Mouse (Mus musculus): ENCODE data around the gene Plekhm2. TPM values are rescaled to one million over a fixed set of nuclear protein-coding genes. Genes with fewer than 3 reads are reported as not detected.

Gene Plekhm2
- total and polyA plus RNA-seq, 3 experiments = 6.5 to 15.4 TPM; not detected in 1

DNA sequence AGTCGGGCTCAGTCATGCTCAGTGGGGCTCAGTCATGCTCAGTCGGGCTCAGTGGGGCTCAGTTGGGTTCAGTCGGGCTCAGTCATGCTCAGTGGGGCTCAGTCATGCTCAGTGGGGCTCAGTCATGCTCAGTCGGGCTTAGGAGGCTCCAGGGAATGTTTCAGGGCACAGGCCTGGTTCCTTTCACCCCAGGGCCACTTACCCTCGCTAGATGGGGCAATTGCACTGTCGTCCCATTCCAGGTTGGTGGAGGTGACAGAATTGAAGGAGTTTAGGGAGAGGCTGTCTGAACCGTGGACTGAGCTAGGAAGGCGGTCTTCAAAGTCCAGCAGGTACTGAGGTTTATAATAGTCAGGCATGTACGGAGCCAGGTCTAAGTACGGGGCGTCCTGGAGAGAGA lies 25.2 kb downstream of the Plekhm2 start:
- Histone ChIP-seq H3K9me3 (replicated peaks; ENCODE audit: insufficient read depth, low read length) (no peaks in the 10 kb centered on the region), H3K79me2 (ENCODE audit: control insufficient read depth, insufficient read depth, low read length, poor library complexity) (no peaks in the 10 kb centered on the region), H3K9ac (ENCODE audit: control insufficient read depth, low read depth, low read length, poor library complexity, severe bottlenecking) (no peak overlapping the region), H3K27ac (ENCODE audit: control insufficient read depth, low read depth, low read length) (no peak overlapping the region), H3K36me3 (ENCODE audit: control insufficient read depth in 1 of 2, insufficient read depth in 2 of 2, low read length in 2 of 2) (no peaks in the 10 kb centered on the region; a peak in 1 of 4 replicates), H3K4me3 (ENCODE audit: control insufficient read depth in 1 of 2, insufficient read depth in 1 of 2, low read depth in 2 of 2, low read length in 2 of 2) (no peak overlapping the region), H3K27me3 (ENCODE audit: control insufficient read depth in 1 of 2, insufficient read depth in 2 of 2, low read length in 2 of 2) (no peaks in the 10 kb centered on the region), H3K4me1 (ENCODE audit: control insufficient read depth in 1 of 2, insufficient read depth in 2 of 2, low read length in 2 of 2) (no peaks in the 10 kb centered on the region)
- no peak for DNase-seq (ENCODE audit: low read depth, low spot score)
- no peak for TF ChIP-seq MYC (IDR thresholded peaks at IDR 0.05; ENCODE audit: low read depth, low read length)
- TF ChIP-seq MXI1 (IDR thresholded peaks at IDR 0.05; ENCODE audit: low read depth, low read length) = no peak
- TF ChIP-seq MEF2A (IDR thresholded peaks at IDR 0.05; ENCODE audit: extremely low read depth, insufficient replicate concordance, low read depth, low read length, poor library complexity, severe bottlenecking) = no peak
- TF ChIP-seq SMC3 (IDR thresholded peaks at IDR 0.05; ENCODE audit: low read depth, low read length) = no peak
- no peak for TF ChIP-seq USF1 (IDR thresholded peaks at IDR 0.05; ENCODE audit: low read depth, low read length)
- no peak for TF ChIP-seq GABPA (IDR thresholded peaks at IDR 0.05; ENCODE audit: low read depth, low read length)
- no peak for TF ChIP-seq TCF12 (IDR thresholded peaks at IDR 0.05; ENCODE audit: low read depth, low read length)
- no peak for TF ChIP-seq NELFE (IDR thresholded peaks at IDR 0.05; ENCODE audit: low read depth, low read length)
- TF ChIP-seq TBP (IDR thresholded peaks at IDR 0.05; ENCODE audit: low read depth, low read length) = no peak
- TF ChIP-seq ETS1 (IDR thresholded peaks at IDR 0.05; ENCODE audit: low read depth, low read length) = no peak
- TF ChIP-seq BHLHE40 (IDR thresholded peaks at IDR 0.05; ENCODE audit: borderline replicate concordance, low read depth, low read length) = no peak

- no peak for DNase-seq (ENCODE audit: low read depth, low spot score)
Observed at GRCm38 (mm10) chr4:141636693-141637092, 28.0 kb downstream of the Plekhm2 start.

DNA sequence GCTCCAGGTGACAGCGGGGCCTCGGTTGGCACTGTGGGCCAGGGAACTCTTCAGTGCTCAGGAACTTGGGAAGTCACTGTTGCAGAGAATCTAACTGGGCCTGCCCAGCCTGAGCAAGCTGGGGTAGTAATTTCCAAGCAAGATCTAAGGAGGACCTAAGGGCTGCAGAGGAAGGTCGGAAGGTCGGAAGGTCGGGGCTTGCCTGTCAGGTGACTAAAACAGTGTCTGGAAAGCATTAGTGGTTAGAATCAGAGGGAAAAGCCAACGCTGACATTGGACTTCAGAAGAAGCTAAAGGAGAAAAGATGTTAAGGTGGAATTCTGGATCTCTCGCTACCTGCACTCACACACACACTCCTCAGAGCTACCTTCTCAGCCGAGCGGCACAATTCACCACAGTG lies 28.7 kb downstream of the Plekhm2 start:
- no peaks in the 10 kb centered on the region for H3K4me1 ChIP-seq (ENCODE audit: control insufficient read depth in 1 of 2, insufficient read depth in 2 of 2, low read length in 2 of 2)
- TF ChIP-seq HCFC1 (IDR thresholded peaks at IDR 0.05; ENCODE audit: low read depth, low read length) = no peak
- TF ChIP-seq MXI1 (IDR thresholded peaks at IDR 0.05; ENCODE audit: low read depth, low read length) = no peak
- TF ChIP-seq GABPA (IDR thresholded peaks at IDR 0.05; ENCODE audit: low read depth, low read length) = no peak
- no peak for TF ChIP-seq RAD21 (IDR thresholded peaks at IDR 0.05; ENCODE audit: low read depth, low read length)
- TF ChIP-seq KAT2A (conservative IDR thresholded peaks at IDR 0.05; ENCODE audit: low read depth, low read length) = no peak
- TF ChIP-seq ETS1 (IDR thresholded peaks at IDR 0.05; ENCODE audit: low read depth, low read length) = no peak
- no peak for TF ChIP-seq ZKSCAN1 (IDR thresholded peaks at IDR 0.05; ENCODE audit: low read depth, low read length)

More at GRCm38 (mm10) chr4:141636693-141637092, 28.0 kb downstream of the Plekhm2 start:
- H3K4me1 ChIP-seq (ENCODE audit: control insufficient read depth in 1 of 2, insufficient read depth in 2 of 2, low read length in 2 of 2) = no peaks in the 10 kb centered on the region
- H3K9ac ChIP-seq (ENCODE audit: control insufficient read depth, low read depth, low read length, poor library complexity, severe bottlenecking) = no peak overlapping the region
- no peaks in the 10 kb centered on the region for H3K79me2 ChIP-seq (ENCODE audit: control insufficient read depth, insufficient read depth, low read length, poor library complexity)
- no peak overlapping the region for H3K4me3 ChIP-seq (ENCODE audit: control insufficient read depth in 1 of 2, insufficient read depth in 1 of 2, low read depth in 2 of 2, low read length in 2 of 2)
- no peaks in the 10 kb centered on the region for H3K27me3 ChIP-seq (ENCODE audit: control insufficient read depth in 1 of 2, insufficient read depth in 2 of 2, low read length in 2 of 2)
- H3K27ac ChIP-seq (ENCODE audit: control insufficient read depth, low read depth, low read length) = no peak overlapping the region
- no peaks in the 10 kb centered on the region for H3K9me3 ChIP-seq (replicated peaks; ENCODE audit: insufficient read depth, low read length)
- H3K36me3 ChIP-seq (ENCODE audit: control insufficient read depth in 1 of 2, insufficient read depth in 2 of 2, low read length in 2 of 2) = peaks cover 0 to 1% of the 10 kb centered on the region in 2 experiments; a peak in 1 of 4 replicates
- TF ChIP-seq USF2 (IDR thresholded peaks at IDR 0.05; ENCODE audit: borderline replicate concordance in 1 of 2, insufficient read depth in 1 of 2, low read depth in 1 of 2, low read length in 2 of 2) = no peak
- TF ChIP-seq RCOR1 (IDR thresholded peaks at IDR 0.05; ENCODE audit: low read depth, low read length) = no peak
- no peak for TF ChIP-seq SMC3 (IDR thresholded peaks at IDR 0.05; ENCODE audit: low read depth, low read length)

More for the DNA sequence above, 28.7 kb downstream of the Plekhm2 start:
- no peak for DNase-seq (ENCODE audit: low read depth, low spot score)
- H3K4me3 ChIP-seq (ENCODE audit: control insufficient read depth in 1 of 2, insufficient read depth in 1 of 2, low read depth in 2 of 2, low read length in 2 of 2) = no peak overlapping the region
- H3K36me3 ChIP-seq (ENCODE audit: control insufficient read depth in 1 of 2, insufficient read depth in 2 of 2, low read length in 2 of 2) = peaks cover 0 to 1% of the 10 kb centered on the region in 2 experiments; a peak in 1 of 4 replicates
- H3K79me2 ChIP-seq (ENCODE audit: control insufficient read depth, insufficient read depth, low read length, poor library complexity) = no peaks in the 10 kb centered on the region
- H3K9ac ChIP-seq (ENCODE audit: control insufficient read depth, low read depth, low read length, poor library complexity, severe bottlenecking) = no peak overlapping the region
- H3K27me3 ChIP-seq (ENCODE audit: control insufficient read depth in 1 of 2, insufficient read depth in 2 of 2, low read length in 2 of 2) = no peaks in the 10 kb centered on the region
- no peak overlapping the region for H3K27ac ChIP-seq (ENCODE audit: control insufficient read depth, low read depth, low read length)
- no peaks in the 10 kb centered on the region for H3K9me3 ChIP-seq (replicated peaks; ENCODE audit: insufficient read depth, low read length)

Measured in MEL (cell line).